Mouse (Mus musculus): ENCODE data around the gene Kif3c. TPM values are rescaled to one million over a fixed set of nuclear protein-coding genes. Genes with fewer than 3 reads are reported as not detected.

Gene Kif3c
- polyA plus RNA-seq, 1 experiment = 2.1 TPM

DNA sequence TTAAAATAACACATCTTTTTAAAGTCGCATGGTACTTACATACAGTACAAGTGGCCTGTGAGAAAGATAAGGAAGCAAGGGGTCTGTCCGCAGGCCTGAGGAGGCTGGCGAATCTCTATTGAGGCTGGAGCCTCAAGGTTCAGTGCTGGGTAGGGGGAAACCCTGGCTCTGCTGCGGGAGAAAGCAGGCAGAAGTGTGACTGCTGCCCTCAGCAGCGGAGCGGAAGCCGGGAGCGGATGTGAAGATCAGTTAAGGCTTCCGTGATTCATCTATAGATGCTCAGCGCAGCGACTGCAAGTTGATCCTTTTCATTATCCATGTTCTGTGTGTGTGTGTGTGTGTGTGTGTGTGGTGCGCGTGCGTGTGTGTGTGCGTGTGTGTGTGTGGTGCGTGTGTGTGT lies 8.1 kb upstream of the Kif3c start:
- Histone ChIP-seq H3K4me1 (ENCODE audit: control insufficient read depth, insufficient read depth, insufficient read length, low read length) (0 out of 2 replicates have a peak, but pooled peaks cover 2% of the 10 kb centered on the region), H3K27ac (ENCODE audit: insufficient read depth, low read depth, low read length) (no peak overlapping the region), H3K36me3 (ENCODE audit: control insufficient read depth, insufficient read depth, low read length) (no peaks in the 10 kb centered on the region), H3K27me3 (ENCODE audit: control insufficient read depth, insufficient read depth, low read length) (no peaks in the 10 kb centered on the region), H3K4me3 (ENCODE audit: low read depth, low read length) (peak overlapping the region; percentile 48)
- TF ChIP-seq POLR2A (IDR thresholded peaks at IDR 0.05; ENCODE audit: low read depth, low read length) (no peak), CTCF (IDR thresholded peaks at IDR 0.05; ENCODE audit: extremely low read depth, insufficient read length, insufficient replicate concordance, low read depth, low read length) (no peak)
- WGBS = 66% methylated on average over 16 of the region's 16 CpGs

DNA sequence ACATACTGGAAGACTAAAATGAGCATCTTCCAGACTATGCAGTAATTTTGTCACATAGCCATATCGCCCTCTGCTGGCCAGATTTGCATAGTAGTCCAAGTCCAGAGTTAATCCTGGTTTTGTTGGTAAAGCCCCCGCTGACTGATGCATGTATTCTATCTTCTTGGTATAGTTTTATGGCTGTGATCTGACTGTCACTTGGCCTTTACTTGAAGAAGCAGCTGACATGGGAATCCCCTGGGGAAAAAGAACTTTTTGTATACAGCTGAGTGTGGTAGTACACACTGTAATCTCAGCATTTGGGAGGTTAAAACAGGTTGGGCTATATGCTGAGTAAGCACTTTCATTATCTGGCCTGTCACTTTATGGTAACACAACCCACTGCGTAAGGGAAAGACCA lies 5.6 kb upstream of the Kif3c start:
- H3K27ac ChIP-seq (ENCODE audit: insufficient read depth, low read depth, low read length) = no peak overlapping the region

DNA sequence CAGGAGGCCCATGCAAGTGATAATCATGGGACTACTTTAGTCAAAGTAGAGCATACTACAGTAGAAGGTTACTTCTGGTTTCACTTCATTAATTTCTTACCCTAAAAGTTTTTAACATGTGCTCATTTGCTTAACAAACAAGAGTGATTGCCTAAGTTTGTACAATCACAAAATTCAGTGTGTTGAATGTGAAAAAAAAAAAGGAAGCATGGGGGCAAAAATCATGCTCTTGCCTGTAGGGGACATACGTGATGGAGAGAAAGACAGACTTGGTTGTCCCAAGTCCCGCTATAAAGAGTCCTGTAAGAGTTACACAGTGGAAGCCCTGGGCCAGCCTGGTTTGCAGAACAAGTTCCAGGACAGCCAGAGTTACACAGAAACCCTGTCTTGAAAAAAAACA lies 4.9 kb upstream of the Kif3c start:
- H3K36me3 ChIP-seq (ENCODE audit: control insufficient read depth, insufficient read depth, low read length) = no peaks in the 10 kb centered on the region
- H3K4me1 ChIP-seq (ENCODE audit: control insufficient read depth, insufficient read depth, insufficient read length, low read length) = 0 out of 2 replicates have a peak, but pooled peaks cover 2% of the 10 kb centered on the region
- no peaks in the 10 kb centered on the region for H3K27me3 ChIP-seq (ENCODE audit: control insufficient read depth, insufficient read depth, low read length)
- no peak overlapping the region for H3K4me3 ChIP-seq (ENCODE audit: low read depth, low read length)
- H3K27ac ChIP-seq (ENCODE audit: insufficient read depth, low read depth, low read length) = no peak overlapping the region
- no peak for TF ChIP-seq POLR2A (IDR thresholded peaks at IDR 0.05; ENCODE audit: low read depth, low read length)
- no peak for TF ChIP-seq CTCF (IDR thresholded peaks at IDR 0.05; ENCODE audit: extremely low read depth, insufficient read length, insufficient replicate concordance, low read depth, low read length)
- WGBS = 87% methylated on average over 2 of the region's 2 CpGs

More for the DNA sequence above, 5.6 kb upstream of the Kif3c start:
- TF ChIP-seq CTCF (IDR thresholded peaks at IDR 0.05; ENCODE audit: extremely low read depth, insufficient read length, insufficient replicate concordance, low read depth, low read length) (no peak), POLR2A (IDR thresholded peaks at IDR 0.05; ENCODE audit: low read depth, low read length) (no peak)
- no peaks in the 10 kb centered on the region for H3K36me3 ChIP-seq (ENCODE audit: control insufficient read depth, insufficient read depth, low read length)
- WGBS = 13% methylated on average over 3 of the region's 3 CpGs
- 0 out of 2 replicates have a peak, but pooled peaks cover 2% of the 10 kb centered on the region for H3K4me1 ChIP-seq (ENCODE audit: control insufficient read depth, insufficient read depth, insufficient read length, low read length)
- H3K4me3 ChIP-seq (ENCODE audit: low read depth, low read length) = no peak overlapping the region
- H3K27me3 ChIP-seq (ENCODE audit: control insufficient read depth, insufficient read depth, low read length) = no peaks in the 10 kb centered on the region

GRCm38 (mm10) chr12:3364076-3364475 lies 856 bp upstream of the Kif3c start:
- Histone ChIP-seq H3K27me3 (ENCODE audit: control insufficient read depth, insufficient read depth, low read length) (peaks cover 6% of the 10 kb centered on the region; the same call in 1 of the 2 replicates), H3K4me3 (ENCODE audit: low read depth, low read length) (no peak overlapping the region), H3K36me3 (ENCODE audit: control insufficient read depth, insufficient read depth, low read length) (no peaks in the 10 kb centered on the region), H3K27ac (ENCODE audit: insufficient read depth, low read depth, low read length) (no peak overlapping the region), H3K4me1 (ENCODE audit: control insufficient read depth, insufficient read depth, insufficient read length, low read length) (peaks cover 6% of the 10 kb centered on the region)
- 86% methylated on average over 5 of the region's 5 CpGs for WGBS
- no peak for TF ChIP-seq CTCF (IDR thresholded peaks at IDR 0.05; ENCODE audit: extremely low read depth, insufficient read length, insufficient replicate concordance, low read depth, low read length)
- TF ChIP-seq POLR2A (IDR thresholded peaks at IDR 0.05; ENCODE audit: low read depth, low read length) = no peak

DNA sequence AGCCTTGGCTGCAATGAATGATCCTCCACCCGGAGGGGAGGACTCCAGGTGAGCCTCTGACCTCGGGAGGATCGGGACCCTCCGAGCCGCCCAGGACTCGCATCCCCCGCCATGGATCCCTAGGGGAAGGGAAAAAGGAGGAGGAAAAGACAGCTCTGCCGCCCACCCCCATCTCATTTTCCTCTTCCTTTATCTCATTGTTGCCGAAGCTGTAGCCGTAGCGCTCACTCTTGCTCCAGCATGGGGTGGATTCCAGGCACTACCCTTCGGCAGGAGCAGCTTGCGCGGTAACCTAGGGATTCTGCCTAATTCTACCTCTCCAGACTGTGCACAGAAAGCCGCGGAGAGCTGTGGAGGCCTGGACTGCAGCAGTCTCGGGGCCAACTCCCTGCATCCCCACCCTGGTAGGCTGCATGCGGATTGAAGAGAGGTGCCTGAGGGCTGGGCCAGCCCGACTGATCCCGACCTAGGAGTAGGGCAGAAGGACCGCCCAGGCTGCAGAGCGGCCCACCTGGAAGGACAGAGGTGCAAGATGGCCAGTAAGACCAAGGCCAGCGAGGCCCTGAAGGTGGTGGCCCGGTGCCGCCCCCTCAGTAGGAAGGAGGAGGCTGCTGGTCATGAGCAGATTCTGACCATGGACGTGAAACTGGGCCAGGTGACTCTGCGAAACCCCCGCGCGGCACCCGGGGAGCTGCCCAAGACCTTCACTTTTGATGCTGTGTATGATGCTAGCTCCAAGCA lies 687 bp downstream of the Kif3c start:
- H3K4me1 ChIP-seq (ENCODE audit: control insufficient read depth, insufficient read depth, insufficient read length, low read length) = peaks cover 6% of the 10 kb centered on the region
- H3K27me3 ChIP-seq (ENCODE audit: control insufficient read depth, insufficient read depth, low read length) = peaks cover 6% of the 10 kb centered on the region; the same call in 1 of the 2 replicates
- no peaks in the 10 kb centered on the region for H3K36me3 ChIP-seq (ENCODE audit: control insufficient read depth, insufficient read depth, low read length)
- TF ChIP-seq POLR2A (IDR thresholded peaks at IDR 0.05; ENCODE audit: low read depth, low read length) = 0 out of 2 replicates have a peak, but pooled peaks have one; percentile 14
- no peak for TF ChIP-seq CTCF (IDR thresholded peaks at IDR 0.05; ENCODE audit: extremely low read depth, insufficient read length, insufficient replicate concordance, low read depth, low read length)
- peak overlapping the region; percentile 86 for H3K4me3 ChIP-seq (ENCODE audit: low read depth, low read length)
- no peak overlapping the region for H3K27ac ChIP-seq (ENCODE audit: insufficient read depth, low read depth, low read length)
- WGBS = 7% methylated on average over 31 of the region's 31 CpGs

DNA sequence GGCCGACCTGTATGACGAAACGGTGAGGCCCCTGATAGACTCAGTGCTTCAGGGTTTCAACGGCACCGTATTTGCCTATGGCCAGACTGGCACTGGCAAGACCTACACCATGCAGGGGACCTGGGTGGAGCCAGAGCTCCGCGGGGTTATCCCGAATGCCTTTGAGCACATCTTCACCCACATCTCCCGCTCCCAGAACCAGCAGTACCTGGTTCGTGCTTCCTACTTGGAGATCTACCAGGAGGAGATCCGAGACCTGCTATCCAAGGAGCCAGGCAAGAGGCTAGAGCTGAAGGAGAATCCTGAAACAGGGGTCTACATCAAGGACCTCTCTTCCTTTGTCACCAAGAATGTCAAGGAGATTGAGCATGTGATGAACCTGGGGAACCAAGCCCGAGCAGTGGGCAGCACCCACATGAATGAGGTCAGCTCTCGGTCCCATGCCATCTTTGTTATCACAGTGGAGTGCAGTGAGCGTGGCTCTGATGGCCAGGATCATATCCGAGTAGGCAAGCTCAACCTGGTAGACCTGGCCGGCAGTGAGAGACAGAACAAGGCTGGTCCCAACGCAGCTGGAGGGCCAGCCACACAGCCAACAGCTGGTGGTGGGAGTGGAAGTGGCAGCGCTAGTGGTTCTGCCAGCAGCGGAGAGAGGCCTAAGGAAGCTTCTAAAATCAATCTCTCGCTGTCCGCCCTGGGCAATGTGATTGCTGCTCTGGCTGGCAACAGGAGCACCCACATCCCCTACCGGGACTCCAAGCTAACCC lies 1.4 kb downstream of the Kif3c start:
- Histone ChIP-seq H3K27me3 (ENCODE audit: control insufficient read depth, insufficient read depth, low read length) (peaks cover 6% of the 10 kb centered on the region; the same call in 1 of the 2 replicates), H3K27ac (ENCODE audit: insufficient read depth, low read depth, low read length) (no peak overlapping the region), H3K4me1 (ENCODE audit: control insufficient read depth, insufficient read depth, insufficient read length, low read length) (peaks cover 6% of the 10 kb centered on the region), H3K36me3 (ENCODE audit: control insufficient read depth, insufficient read depth, low read length) (no peaks in the 10 kb centered on the region), H3K4me3 (ENCODE audit: low read depth, low read length) (peak overlapping the region; percentile 86; the same call in 1 of the 2 replicates)
- no peak for TF ChIP-seq POLR2A (IDR thresholded peaks at IDR 0.05; ENCODE audit: low read depth, low read length)
- TF ChIP-seq CTCF (IDR thresholded peaks at IDR 0.05; ENCODE audit: extremely low read depth, insufficient read length, insufficient replicate concordance, low read depth, low read length) = no peak
- WGBS = 72% methylated on average over 22 of the region's 22 CpGs

GRCm38 (mm10) chr12:3366957-3367260 lies 2.0 kb downstream of the Kif3c start:
- 96% methylated on average over 14 of the region's 14 CpGs for WGBS
- TF ChIP-seq CTCF (IDR thresholded peaks at IDR 0.05; ENCODE audit: extremely low read depth, insufficient read length, insufficient replicate concordance, low read depth, low read length) (no peak), POLR2A (IDR thresholded peaks at IDR 0.05; ENCODE audit: low read depth, low read length) (no peak)
- no peak overlapping the region for H3K27ac ChIP-seq (ENCODE audit: insufficient read depth, low read depth, low read length)

More at GRCm38 (mm10) chr12:3366957-3367260, 2.0 kb downstream of the Kif3c start:
- Histone ChIP-seq H3K27me3 (ENCODE audit: control insufficient read depth, insufficient read depth, low read length) (peaks cover 6% of the 10 kb centered on the region; the same call in 1 of the 2 replicates), H3K4me1 (ENCODE audit: control insufficient read depth, insufficient read depth, insufficient read length, low read length) (peaks cover 6% of the 10 kb centered on the region), H3K36me3 (ENCODE audit: control insufficient read depth, insufficient read depth, low read length) (no peaks in the 10 kb centered on the region), H3K4me3 (ENCODE audit: low read depth, low read length) (no peak overlapping the region)
